Mouse (Mus musculus): ENCODE data around the gene Ifi203.
"Not testable (repeated sequence)": the region's sequence is repeated elsewhere in the genome, so short reads cannot be mapped to it uniquely, and the experiment has no call there.

- TF ChIP-seq CTCF (IDR thresholded peaks at IDR 0.05); EP300 (IDR thresholded peaks at IDR 0.05; ENCODE audit: insufficient read depth, low read depth, low read length): not testable (repeated sequence)
- TF ChIP-seq POLR2A (IDR thresholded peaks at IDR 0.05; ENCODE audit: insufficient read depth, low read depth, low read length), result 0 out of 2 replicates have a peak, but pooled peaks have one; percentile 18
Observed at GRCm38 (mm10) chr1:173880004-173880666, 62.3 kb downstream of the Ifi203 start.

Measured in heart, adult 2 months (tissue).